Mouse (Mus musculus) left cerebral cortex, adult 11 months (tissue): Measurements from ENCODE around the gene Nalcn.
A peak's percentile ranks its signal among the peaks of the same experiment; 100 is the strongest.
"Not testable (repeated sequence)": the region's sequence is repeated elsewhere in the genome, so short reads cannot be mapped to it uniquely, and the experiment has no call there.

ENCODE experiments used
- DNase-seq: peaks from one replicate; pipeline ENCODE4 v3.0.0; 2022; ENCODE audit warnings: low spot score

Nalcn gene

DNA sequence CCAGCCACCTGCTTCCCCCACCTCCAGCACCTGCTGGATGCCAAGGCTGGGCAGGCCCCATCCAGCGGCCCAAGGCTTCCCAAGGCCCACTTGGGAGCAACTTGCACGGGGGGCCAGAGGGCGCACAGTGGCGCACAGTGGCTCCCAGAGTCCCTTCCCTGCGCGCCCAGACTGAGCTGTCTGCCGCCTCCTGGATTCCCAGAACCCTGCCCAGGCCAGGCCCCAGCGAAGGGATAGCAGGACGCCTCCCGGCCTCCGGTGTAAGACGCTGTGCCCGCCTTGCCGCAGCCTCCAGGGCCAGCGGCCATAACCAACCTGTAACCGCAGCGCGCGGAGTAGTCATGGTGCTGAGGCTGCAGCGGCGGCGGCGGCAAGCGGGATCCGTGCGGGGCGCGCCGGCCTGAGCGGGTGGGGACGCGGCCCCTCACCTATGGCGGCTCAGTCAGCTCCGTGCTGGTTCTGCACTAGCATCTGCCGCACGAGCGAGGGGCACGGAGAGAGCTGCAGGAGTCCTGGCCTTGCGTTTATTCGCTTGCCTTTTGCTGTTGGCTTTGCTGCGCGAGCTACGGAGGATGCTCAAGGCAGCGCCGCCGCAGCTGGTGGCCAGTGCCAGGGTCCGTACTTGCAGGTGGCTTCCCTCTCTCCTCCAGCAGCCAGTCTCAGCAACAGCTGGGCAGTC is at the start of gene Nalcn:
Gene Nalcn, minus strand, starts transcription at position 644 of the 679 bp plus-strand sequence.
- peak; percentile 26 for DNase-seq

GRCm38 (mm10) chr14:123671076-123671475 is 44.1 kb upstream of the Nalcn start:
- DNase-seq: not testable (repeated sequence)

DNA sequence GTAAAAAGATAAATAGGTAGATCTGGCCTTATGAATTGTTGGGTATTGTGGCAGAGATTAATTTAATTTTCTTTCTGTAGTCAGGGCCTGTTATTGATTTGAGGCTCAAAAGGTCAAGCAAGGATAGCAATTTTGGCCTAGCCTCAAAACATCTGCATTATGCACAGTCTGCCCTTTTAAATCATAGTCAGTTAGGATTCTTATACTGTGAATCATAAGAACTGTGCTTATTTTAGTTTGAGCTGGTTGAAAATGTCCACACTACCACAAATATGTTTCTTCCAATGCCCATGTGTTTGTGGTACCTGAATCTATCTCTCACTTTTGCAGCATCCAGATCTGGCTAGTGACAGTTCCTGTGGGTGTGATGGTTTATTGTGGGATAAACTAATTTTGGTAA is 37.5 kb upstream of the Nalcn start:
- peak; percentile 2 for DNase-seq

DNA sequence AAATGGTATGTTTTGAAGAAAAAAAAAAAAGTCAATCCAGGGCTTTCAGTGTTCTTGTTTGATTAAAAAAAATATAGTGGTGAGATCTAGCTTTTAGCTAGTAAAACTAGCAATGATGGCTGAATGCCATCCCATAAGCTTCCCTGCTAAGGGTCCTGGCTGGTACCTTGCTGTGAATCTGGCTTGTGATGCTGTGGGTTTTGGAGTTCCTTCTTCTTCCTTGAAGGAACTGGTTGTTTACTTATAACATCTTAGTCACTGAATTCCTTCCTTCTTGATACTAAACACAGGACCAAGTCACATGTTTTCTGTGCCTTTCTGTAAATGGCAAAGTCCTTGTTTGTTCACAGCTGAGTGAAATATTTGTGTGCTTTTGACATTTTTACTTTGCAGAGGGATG is 36.3 kb upstream of the Nalcn start:
- no peak for DNase-seq

DNA sequence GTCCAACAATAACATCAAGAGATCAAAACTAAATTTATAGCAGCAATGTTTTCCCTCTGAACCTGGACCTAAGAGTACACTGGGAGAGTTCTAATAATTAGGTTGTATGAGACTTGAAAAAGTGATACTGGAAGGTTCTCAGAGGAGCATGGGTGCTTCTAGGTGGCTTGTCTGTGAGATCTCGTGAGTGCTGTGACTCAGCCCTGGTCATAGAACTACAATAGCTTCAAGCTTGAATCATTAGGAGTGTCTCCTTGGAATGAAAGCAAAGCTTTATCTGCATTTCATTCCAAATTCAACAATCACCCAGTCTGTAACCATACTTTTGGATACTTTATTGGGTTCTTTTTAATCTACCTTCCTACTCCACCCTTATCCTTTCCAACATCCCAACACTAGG is 35.4 kb upstream of the Nalcn start:
- no peak for DNase-seq

DNA sequence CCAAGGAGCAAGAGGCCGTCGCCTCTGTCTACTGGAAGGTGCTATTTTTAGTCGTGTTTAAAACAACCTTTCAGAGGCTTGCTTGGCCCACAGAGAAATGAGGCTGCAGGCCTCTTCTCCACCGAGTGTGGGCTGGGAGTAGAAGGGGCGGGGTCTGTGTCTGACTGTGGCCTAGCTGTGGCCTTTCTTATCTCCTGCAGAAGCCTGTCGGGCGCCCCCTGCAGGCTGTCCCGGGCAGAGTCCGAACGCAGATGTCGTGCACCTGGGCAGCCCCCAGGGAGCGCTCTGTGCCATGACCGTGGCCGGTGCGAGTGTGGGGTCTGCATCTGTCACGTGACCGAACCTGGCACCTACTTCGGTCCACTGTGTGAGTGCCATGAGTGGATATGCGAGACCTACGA is 34.1 kb upstream of the Nalcn start:
- peak; percentile 22 for DNase-seq

- DNase-seq: peak; percentile 29
Observed at GRCm38 (mm10) chr14:123659921-123660385, 33.0 kb upstream of the Nalcn start, which contains the start of gene Itgbl1. Itgbl1 (plus strand) TSS chr14:123659971.

DNA sequence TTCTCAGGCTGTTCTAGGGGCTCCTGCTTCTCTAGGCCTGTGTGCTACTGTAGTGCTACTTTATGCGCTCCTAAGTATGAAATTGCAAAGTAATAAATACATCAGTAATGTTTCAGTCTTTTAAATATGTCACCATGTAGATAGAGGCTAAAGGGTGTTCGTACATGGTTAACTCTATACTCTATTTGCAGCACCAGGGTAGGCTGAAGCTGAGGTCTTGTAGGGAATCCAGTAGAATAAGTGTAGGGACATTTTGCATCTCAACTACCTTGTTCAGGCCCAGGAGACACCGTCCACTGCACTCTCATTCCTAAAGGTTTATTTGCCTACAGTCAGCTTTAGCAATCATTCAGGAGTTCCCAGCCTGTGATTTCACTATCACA is 227 bp upstream of the Nalcn start:
- no peak for DNase-seq

GRCm38 (mm10) chr14:123622969-123623368 is 4.0 kb downstream of the Nalcn start:
- DNase-seq: no peak

DNA sequence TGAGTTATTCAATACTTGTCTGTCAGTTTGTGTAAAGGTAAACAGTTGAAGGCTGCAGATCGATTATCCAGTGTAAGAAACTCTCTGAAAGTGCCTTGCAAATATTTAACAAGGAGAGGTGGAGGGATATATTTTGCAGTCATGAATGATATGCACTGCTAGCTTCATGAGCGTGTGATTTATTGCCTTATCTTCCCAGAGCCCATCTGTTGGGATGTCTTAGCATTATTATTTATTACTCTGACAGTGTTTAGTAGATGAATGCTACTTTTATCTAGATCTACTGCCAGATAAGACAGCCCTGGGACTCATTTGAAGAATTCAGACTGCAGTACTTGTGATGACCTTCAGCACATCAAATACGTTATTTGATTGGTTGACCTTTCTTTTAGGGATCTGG is 31.7 kb downstream of the Nalcn start:
- DNase-seq: no peak

DNA sequence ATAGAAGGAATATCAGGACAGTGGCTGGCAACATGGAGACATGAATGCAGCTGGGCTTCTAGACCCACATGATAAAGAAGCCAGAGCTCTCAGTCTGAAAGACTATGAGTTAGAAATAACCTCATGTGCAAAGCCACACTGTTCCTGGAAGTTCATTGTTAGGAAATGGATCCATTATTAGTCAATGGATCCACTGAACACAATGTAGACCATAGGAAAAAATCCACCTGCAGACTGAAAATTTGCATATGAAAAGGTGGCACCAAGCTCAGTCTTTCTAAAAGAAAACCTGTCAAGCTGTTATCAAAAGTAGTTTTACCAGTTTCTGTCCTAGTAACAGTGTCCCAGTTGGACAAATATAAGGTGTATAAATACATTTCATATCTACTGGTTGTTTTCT is 39.5 kb downstream of the Nalcn start:
- DNase-seq: no peak

GRCm38 (mm10) chr14:123582433-123582832 is 44.5 kb downstream of the Nalcn start:
- no peak for DNase-seq

GRCm38 (mm10) chr14:123575356-123575755 is 51.6 kb downstream of the Nalcn start:
- no peak for DNase-seq

- DNase-seq: no peak
Observed at GRCm38 (mm10) chr14:123574936-123575335, 52.0 kb downstream of the Nalcn start.

- DNase-seq: no peak
Observed at GRCm38 (mm10) chr14:123566599-123566998, 60.3 kb downstream of the Nalcn start.

GRCm38 (mm10) chr14:123555533-123555932 is 71.4 kb downstream of the Nalcn start:
- DNase-seq: no peak

GRCm38 (mm10) chr14:123554936-123555335 is 72.0 kb downstream of the Nalcn start:
- no peak for DNase-seq

DNA sequence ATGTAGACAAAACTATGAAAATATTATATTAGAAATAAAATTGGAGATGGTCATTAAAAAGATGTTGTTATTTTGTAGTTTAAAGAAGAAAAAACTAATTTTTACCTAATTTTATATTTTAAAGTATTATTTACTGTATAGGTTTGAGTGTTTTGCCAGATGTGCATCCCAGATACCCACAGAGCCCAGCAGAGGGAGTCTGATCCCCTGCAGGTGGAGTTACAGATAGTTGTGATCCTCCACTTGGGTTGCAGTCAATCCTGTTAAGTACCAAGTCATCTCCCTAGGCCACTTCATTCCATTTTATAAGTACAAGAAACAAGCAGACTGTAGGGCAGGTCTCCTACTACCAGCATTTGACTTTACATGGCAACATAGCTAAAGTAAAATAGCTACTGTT is 84.6 kb downstream of the Nalcn start:
- no peak for DNase-seq

DNA sequence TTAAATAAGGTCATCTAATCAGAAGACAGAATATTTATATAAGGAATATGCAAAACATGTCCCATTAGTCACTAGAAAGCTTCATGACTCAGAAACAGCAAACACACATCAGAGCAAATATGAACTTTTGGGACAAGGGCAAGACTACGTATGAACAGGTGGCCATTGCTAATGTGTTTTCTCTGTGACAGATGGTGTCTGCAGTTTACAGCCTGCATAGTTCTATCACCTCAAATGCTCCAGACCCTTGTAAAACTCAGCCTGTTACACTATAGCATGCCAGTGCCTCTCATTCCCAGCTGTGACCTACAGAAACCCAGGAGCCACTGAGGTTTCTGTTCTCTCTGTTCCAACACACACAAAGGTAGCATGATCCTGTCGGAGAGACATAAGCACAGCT is 91.3 kb downstream of the Nalcn start:
- DNase-seq: no peak

DNA sequence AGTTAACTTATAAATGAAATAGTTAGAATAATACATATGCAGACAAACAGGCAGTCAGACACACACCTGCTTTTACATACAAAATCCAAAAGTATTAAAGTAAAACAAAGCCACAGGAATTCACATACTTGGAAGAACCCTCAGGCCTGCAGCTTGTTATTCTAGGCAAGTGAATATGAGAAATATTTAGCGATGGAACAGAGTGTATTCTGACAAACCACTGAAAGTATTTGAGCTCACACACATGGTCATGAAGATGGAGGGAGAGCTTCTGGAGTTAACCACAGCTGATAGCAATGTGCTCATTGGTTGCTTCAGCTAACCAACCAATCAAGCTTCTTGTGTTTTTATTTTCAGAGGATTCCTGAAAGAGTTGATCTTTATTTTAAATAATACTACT is 93.9 kb downstream of the Nalcn start:
- no peak for DNase-seq

DNA sequence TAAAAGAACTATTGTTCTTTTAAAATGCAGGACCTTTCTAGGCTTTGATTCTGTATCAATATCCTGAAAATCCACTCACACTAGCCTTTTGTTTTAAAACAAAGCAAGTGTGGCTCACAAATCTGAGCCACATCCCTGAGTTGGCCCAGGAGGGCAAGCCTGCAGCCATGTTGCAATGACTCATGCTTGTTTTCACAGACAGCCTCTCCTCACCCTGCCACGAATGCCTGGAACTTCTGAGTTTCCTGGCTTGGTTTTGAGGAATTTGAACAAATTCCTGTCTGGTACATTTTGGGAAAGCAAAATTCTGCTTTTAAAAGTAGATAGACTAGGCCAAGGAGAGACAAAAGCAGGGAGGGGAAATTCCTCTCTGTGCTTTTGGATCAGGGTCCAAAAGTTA is 95.7 kb downstream of the Nalcn start:
- no peak for DNase-seq

DNA sequence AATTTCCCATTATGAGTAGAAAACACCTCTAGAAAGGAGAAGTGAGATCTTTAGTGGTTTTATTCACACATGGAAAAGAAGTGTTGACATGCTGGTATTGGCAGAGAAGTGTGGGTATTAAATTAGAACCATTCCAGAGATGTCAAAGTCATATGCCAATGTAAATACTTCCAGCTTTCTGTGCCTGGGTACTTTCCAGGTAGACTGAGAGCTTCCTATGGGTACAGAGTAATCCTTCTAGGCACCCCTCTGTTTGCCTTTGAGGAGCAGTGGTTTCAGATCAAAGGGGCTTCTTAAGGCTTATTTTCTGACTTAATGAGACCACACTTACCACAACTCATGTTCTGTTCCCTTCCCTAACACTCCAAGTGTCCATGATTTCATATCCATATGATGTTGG is 97.8 kb downstream of the Nalcn start:
- DNase-seq: no peak

GRCm38 (mm10) chr14:123513376-123514141 is 113.4 kb downstream of the Nalcn start:
- DNase-seq: peak; percentile 60

- no peak for DNase-seq
Observed at GRCm38 (mm10) chr14:123512923-123513322, 114.0 kb downstream of the Nalcn start.
